Mouse (Mus musculus): ENCODE results near the gene B4galnt3. TPM values are rescaled to one million over a fixed set of nuclear protein-coding genes. Genes with fewer than 3 reads are reported as not detected.
A peak's percentile ranks its signal among the peaks of the same experiment; 100 is the strongest.

The B4galnt3 gene
- polyA plus RNA-seq, 1 experiment = 0.10 TPM

DNA sequence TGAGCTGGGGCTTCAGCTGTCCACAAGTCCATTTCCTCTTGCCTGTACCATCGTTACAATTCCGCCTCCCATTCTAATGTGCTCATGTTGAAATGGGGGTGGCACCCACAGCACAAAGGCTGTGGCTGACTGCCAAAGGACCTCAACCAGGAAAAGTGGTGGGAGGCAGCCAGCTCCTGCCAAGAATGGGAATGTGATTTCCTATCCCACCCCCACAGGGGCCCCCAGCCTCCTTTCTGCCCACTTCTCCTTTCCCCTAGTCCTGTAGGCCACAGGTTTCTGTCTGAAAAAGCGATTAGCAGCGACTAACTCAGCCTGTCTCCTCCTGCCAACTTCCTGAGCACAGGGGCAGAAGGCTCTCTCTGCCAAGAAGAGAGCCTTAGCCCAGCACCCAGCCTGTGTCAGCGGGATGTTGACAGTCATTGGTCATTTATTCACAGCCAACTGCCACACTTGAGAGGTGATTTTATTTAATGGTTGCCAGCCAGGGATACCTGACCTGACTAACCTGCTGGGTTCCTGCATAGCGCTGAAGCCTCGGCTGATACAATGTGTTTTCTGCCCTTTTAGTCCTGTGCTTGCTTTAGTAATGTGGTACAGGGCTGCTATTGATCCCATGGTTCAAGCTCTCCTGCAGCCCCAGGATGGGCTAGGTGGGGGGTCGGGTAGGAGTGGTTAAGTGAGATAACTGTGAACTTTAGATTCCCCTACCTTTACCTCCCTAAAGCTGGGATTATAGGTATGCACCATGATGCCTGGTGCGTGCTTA, 135.0 kb downstream of the B4galnt3 start:
- H3K36me3 ChIP-seq (ENCODE audit: control insufficient read depth, insufficient read depth) = no peaks in the 10 kb centered on the region
- TF ChIP-seq CEBPB (IDR thresholded peaks at IDR 0.05; ENCODE audit: insufficient read depth, poor library complexity, severe bottlenecking) = no peak
- no peak for TF ChIP-seq MYOD1 (IDR thresholded peaks at IDR 0.05; ENCODE audit: control insufficient read depth in 1 of 3, insufficient read length in 2 of 3, low read depth in 2 of 3)
- no peaks in the 10 kb centered on the region for H3K27me3 ChIP-seq (ENCODE audit: control insufficient read depth, insufficient read depth, insufficient read length)
- no peak overlapping the region for H3K4me2 ChIP-seq (ENCODE audit: low read depth)
- H3ac ChIP-seq (ENCODE audit: control insufficient read depth, insufficient read length) = no peak overlapping the region
- no peaks in the 10 kb centered on the region for H3K79me2 ChIP-seq (ENCODE audit: control insufficient read depth, insufficient read depth)
- H3K4me3 ChIP-seq = no peak overlapping the region

- H3K4me2 ChIP-seq (ENCODE audit: low read depth) = no peak overlapping the region
- no peaks in the 10 kb centered on the region for H3K36me3 ChIP-seq (ENCODE audit: control insufficient read depth, insufficient read depth)
- no peak overlapping the region for H3ac ChIP-seq (ENCODE audit: control insufficient read depth, insufficient read length)
- H3K79me2 ChIP-seq (ENCODE audit: control insufficient read depth, insufficient read depth) = no peaks in the 10 kb centered on the region
- TF ChIP-seq POLR2A (IDR thresholded peaks at IDR 0.05; ENCODE audit: insufficient read length, low read depth) (no peak), TCF12 (IDR thresholded peaks at IDR 0.05; ENCODE audit: insufficient read depth, poor library complexity, severe bottlenecking) (no peak), MYOG (IDR thresholded peaks at IDR 0.05; ENCODE audit: control insufficient read depth in 1 of 3, insufficient read depth in 1 of 3, insufficient read length in 2 of 3, low read depth in 2 of 3) (no peak), POLR2AphosphoS2 (IDR thresholded peaks at IDR 0.05; ENCODE audit: insufficient read length, low read depth) (no peak), USF1 (IDR thresholded peaks at IDR 0.05; ENCODE audit: low read depth) (no peak), MYOD1 (IDR thresholded peaks at IDR 0.05; ENCODE audit: control insufficient read depth in 1 of 3, insufficient read length in 2 of 3, low read depth in 2 of 3) (no peak), MAX (IDR thresholded peaks at IDR 0.05; ENCODE audit: low read depth) (no peak), TCF3 (IDR thresholded peaks at IDR 0.05; ENCODE audit: insufficient read length, low read depth) (no peak), REST (IDR thresholded peaks at IDR 0.05; ENCODE audit: insufficient read depth, insufficient read length) (no peak), SRF (IDR thresholded peaks at IDR 0.05; ENCODE audit: control insufficient read depth, insufficient read length, low read depth) (no peak), E2F4 (IDR thresholded peaks at IDR 0.05; ENCODE audit: insufficient read depth) (no peak), CEBPB (IDR thresholded peaks at IDR 0.05; ENCODE audit: insufficient read depth, poor library complexity, severe bottlenecking) (no peak)
- no peak overlapping the region for H3K4me3 ChIP-seq
- no peaks in the 10 kb centered on the region for H3K27me3 ChIP-seq (ENCODE audit: control insufficient read depth, insufficient read depth, insufficient read length)
These were observed 136.9 kb downstream of the B4galnt3 start for GRCm38 (mm10) chr6:120157479-120157878.

DNA sequence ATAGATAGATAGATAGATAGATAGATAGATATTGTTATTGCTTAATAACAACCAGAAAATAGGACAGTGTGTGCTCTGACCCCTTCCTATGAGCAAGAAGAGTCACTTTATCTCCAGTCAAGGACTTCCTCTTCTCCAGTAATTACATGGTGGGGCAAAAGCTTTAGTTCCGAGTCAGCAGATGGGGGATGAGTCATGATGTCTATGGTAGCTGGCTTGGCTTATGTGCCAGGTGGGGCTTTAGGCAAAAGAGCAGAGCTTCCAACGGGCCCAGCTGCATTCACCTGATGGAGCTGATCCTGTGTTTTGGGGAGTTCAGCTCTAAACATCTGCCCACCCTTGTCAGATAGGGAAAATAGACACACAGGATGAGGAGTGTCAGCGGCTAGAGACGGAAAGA, 138.8 kb downstream of the B4galnt3 start:
- Histone ChIP-seq H3K79me2 (ENCODE audit: control insufficient read depth, insufficient read depth) (no peaks in the 10 kb centered on the region), H3ac (ENCODE audit: control insufficient read depth, insufficient read length) (no peak overlapping the region), H3K27me3 (ENCODE audit: control insufficient read depth, insufficient read depth, insufficient read length) (no peaks in the 10 kb centered on the region), H3K4me2 (ENCODE audit: low read depth) (peak overlapping the region; percentile 26), H3K36me3 (ENCODE audit: control insufficient read depth, insufficient read depth) (no peaks in the 10 kb centered on the region), H3K4me3 (no peak overlapping the region)
- TF ChIP-seq E2F4 (IDR thresholded peaks at IDR 0.05; ENCODE audit: insufficient read depth) (no peak), MYOD1 (IDR thresholded peaks at IDR 0.05; ENCODE audit: control insufficient read depth in 1 of 3, insufficient read length in 2 of 3, low read depth in 2 of 3) (peak in 1 of 3 experiments; percentile 12)

- Histone ChIP-seq H3K4me2 (ENCODE audit: low read depth) (no peak overlapping the region), H3K36me3 (ENCODE audit: control insufficient read depth, insufficient read depth) (no peaks in the 10 kb centered on the region), H3ac (ENCODE audit: control insufficient read depth, insufficient read length) (no peak overlapping the region), H3K27me3 (ENCODE audit: control insufficient read depth, insufficient read depth, insufficient read length) (no peaks in the 10 kb centered on the region), H3K4me3 (no peak overlapping the region), H3K79me2 (ENCODE audit: control insufficient read depth, insufficient read depth) (no peaks in the 10 kb centered on the region)
- TF ChIP-seq REST (IDR thresholded peaks at IDR 0.05; ENCODE audit: insufficient read depth, insufficient read length) = no peak
- TF ChIP-seq MYOD1 (IDR thresholded peaks at IDR 0.05; ENCODE audit: control insufficient read depth in 1 of 3, insufficient read length in 2 of 3, low read depth in 2 of 3) = peak in 2 of 3 experiments; percentile 72 to 86
- peak in 2 of 3 experiments; percentile 26 to 61 for TF ChIP-seq MYOG (IDR thresholded peaks at IDR 0.05; ENCODE audit: control insufficient read depth in 1 of 3, insufficient read depth in 1 of 3, insufficient read length in 2 of 3, low read depth in 2 of 3)
These were observed 139.6 kb downstream of the B4galnt3 start for GRCm38 (mm10) chr6:120154526-120155309.

Other genes starting within 250 kb of the B4galnt3 start
- gene Ninj2, start 201.2 kb downstream of the B4galnt3 start, polyA plus RNA-seq (2012; fragmentation: generic; extraction: Trizol) = 0.05 TPM
- gene D330020A13Rik, start 195 bp downstream of the B4galnt3 start, polyA plus RNA-seq (2012; fragmentation: generic; extraction: Trizol) = 0.06 TPM
- gene Kdm5a, start 69.6 kb upstream of the B4galnt3 start, polyA plus RNA-seq (2012; fragmentation: generic; extraction: Trizol) = 7.5 TPM
- 3.4 TPM for gene Ccdc77, start 69.8 kb upstream of the B4galnt3 start, polyA plus RNA-seq (2012; fragmentation: generic; extraction: Trizol)
- 12.0 TPM for gene Il17ra, start 168.7 kb upstream of the B4galnt3 start, polyA plus RNA-seq (2012; fragmentation: generic; extraction: Trizol)
- 0.01 TPM for gene Tmem121b, start 199.2 kb upstream of the B4galnt3 start, polyA plus RNA-seq (2012; fragmentation: generic; extraction: Trizol)
- 13.3 TPM for gene Hdhd5, start 236.8 kb upstream of the B4galnt3 start, polyA plus RNA-seq (2012; fragmentation: generic; extraction: Trizol)